Mouse (Mus musculus) thymus, adult 2 months (tissue): Measurements from ENCODE around the gene Map4k5.

Experiments
- CTCF ChIP-seq: fragments of 200-500 bp; IDR thresholded peaks from 2 replicates; pipeline ENCODE4 v1.5.1; 2012; ENCODE audit warnings: mild to moderate bottlenecking, control low read depth, low read length, moderate library complexity, borderline replicate concordance; ENCODE audit not compliant: control insufficient read depth, poor library complexity, insufficient read depth; ENCODE audit errors: extremely low read depth
- POLR2A ChIP-seq: fragments of 200-500 bp; IDR thresholded peaks from 2 replicates; pipeline ENCODE4 v1.6.1; 2012; ENCODE audit warnings: mild to moderate bottlenecking, low read length, control low read depth, moderate library complexity; ENCODE audit not compliant: control insufficient read depth, poor library complexity, insufficient read depth; ENCODE audit errors: extremely low read depth

DNA sequence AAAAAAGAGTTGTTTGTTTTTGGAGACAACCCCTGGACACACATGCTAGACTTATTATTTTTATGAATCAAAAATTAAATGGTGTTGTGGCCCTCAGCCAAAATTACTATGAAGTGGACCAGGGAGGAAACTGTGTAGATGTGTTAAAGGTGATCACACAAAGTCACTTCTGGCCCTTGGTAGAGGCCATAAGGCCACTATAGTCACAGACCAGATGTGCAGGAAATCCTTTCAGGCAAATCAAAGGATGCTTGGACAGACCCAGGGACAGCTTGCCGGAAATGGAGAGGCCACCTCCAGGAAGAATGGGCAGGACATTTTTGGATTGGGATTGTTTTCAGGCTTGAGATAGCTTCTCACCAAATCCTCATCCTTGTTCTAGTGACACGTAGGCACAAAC, 131.4 kb downstream of the Map4k5 start:
- no peak for TF ChIP-seq POLR2A
- no peak for TF ChIP-seq CTCF
